Mouse (Mus musculus) olfactory bulb, adult 2 months (tissue): ENCODE results near the gene Armc3.

Source experiments
- CTCF ChIP-seq: fragments of 200-500 bp; IDR thresholded peaks from 2 replicates; pipeline ENCODE4 v1.5.1; 2012; ENCODE audit warnings: low read depth, mild to moderate bottlenecking, low read length, moderate library complexity; ENCODE audit not compliant: insufficient read depth
- POLR2A ChIP-seq: fragments of 200-500 bp; IDR thresholded peaks from 2 replicates; pipeline ENCODE4 v1.6.1; 2012; ENCODE audit warnings: mild to moderate bottlenecking, low read depth, low read length, moderate library complexity; ENCODE audit not compliant: insufficient read depth

DNA sequence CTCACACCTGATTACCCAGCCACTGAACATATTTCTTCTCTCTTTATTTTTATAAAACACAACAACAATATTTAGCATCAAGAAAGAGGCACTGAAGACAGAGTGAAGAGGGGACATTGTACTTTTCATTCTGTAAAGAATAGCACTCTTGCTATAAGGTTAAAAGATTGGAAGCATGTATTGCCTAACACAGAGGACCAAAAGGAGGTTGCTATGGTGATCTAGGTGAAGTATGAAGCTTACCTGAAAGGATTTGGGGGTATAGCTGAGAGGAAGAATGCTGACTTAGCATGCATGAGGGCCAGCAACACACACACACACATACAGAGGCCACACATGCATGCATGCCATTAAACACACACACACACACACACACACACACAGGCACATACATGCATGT lies 58.2 kb downstream of the Armc3 start:
- no peak for TF ChIP-seq POLR2A
- TF ChIP-seq CTCF = no peak
